ENCODE assay signal across 31 mouse cellular contexts in genomic region chr6:122598014-122598413, GRCm38 (mm10). TPM values are rescaled to one million over a fixed set of nuclear protein-coding genes. Genes with fewer than 3 reads are reported as not detected.
DNase-seq lines count a peak whose midpoint lies in the region; ATAC-seq and TF ChIP-seq lines count a peak whose summit lies in the region.
"Had no signal": no experiment of that assay in that cellular context is flagged by ENCODE, and none has a peak within 500 bp of the region (broad histone marks: within the 10 kb centered on the region; RNA-seq: fewer than 3 reads in every experiment).

No protein-coding gene starts in this region.

- no peak for TF ChIP-seq CTCF in heart, adult 2 months (IDR thresholded peaks at IDR 0.05)

- ATAC-seq in granulocyte monocyte progenitor cell, adult 5-6 weeks (replicated peaks; ENCODE audit: poor library complexity, severe bottlenecking), result peak; percentile 59
- ATAC-seq in monocyte, adult 5-6 weeks (replicated peaks; ENCODE audit: insufficient number of reproducible peaks, low FRiP score, low TSS enrichment, poor library complexity, severe bottlenecking), result peak; percentile 37; the same call in 1 of the 2 replicates

- peak overlapping the region; percentile 38; the same call in 1 of the 2 replicates for H3K27ac ChIP-seq in heart, adult 2 months
- H3K27ac ChIP-seq: embryonic facial prominence, embryonic 15.5 days; heart, embryonic 13.5 days; hindbrain, embryonic 13.5 days; limb, embryonic 15.5 days had no signal

- 66% methylated on average over 4 of the region's 4 CpGs for WGBS in heart, adult 2 months

- no peak for TF ChIP-seq POLR2A in heart, adult 2 months (IDR thresholded peaks at IDR 0.05; ENCODE audit: insufficient read depth, low read depth, low read length)

- no peak for TF ChIP-seq EP300 in heart, adult 2 months (IDR thresholded peaks at IDR 0.05; ENCODE audit: insufficient read depth, low read depth, low read length)

- H3K79me2 ChIP-seq in heart, adult 2 months (replicated peaks; ENCODE audit: control insufficient read depth, insufficient read depth, low read length), result no peaks in the 10 kb centered on the region

- H3K36me3 ChIP-seq in heart, adult 2 months (ENCODE audit: control insufficient read depth, insufficient read depth, low read length), result peaks cover 6% of the 10 kb centered on the region
- H3K36me3 ChIP-seq: embryonic facial prominence, embryonic 15.5 days; heart, embryonic 13.5 days; hindbrain, embryonic 13.5 days; limb, embryonic 15.5 days had no signal

- H3K4me1 ChIP-seq in heart, adult 2 months (ENCODE audit: control insufficient read depth, insufficient read depth, low read length), result peaks cover 3% of the 10 kb centered on the region; the same call in 1 of the 2 replicates
- H3K4me1 ChIP-seq: embryonic facial prominence, embryonic 15.5 days; heart, embryonic 13.5 days; limb, embryonic 15.5 days had no signal

- H3K27me3 ChIP-seq in heart, adult 2 months (ENCODE audit: control insufficient read depth, insufficient read depth, low read length), result no peaks in the 10 kb centered on the region
- H3K27me3 ChIP-seq: embryonic facial prominence, embryonic 15.5 days; heart, embryonic 13.5 days; hindbrain, embryonic 13.5 days; limb, embryonic 15.5 days had no signal

- DNase-seq in heart, adult 2 months, result peak in 1 of 2 experiments; percentile 21
- DNase-seq in heart, postnatal 36 days, result no peak
- peak; percentile 80 for DNase-seq in A20 (ENCODE audit: low read depth, low spot score)
- DNase-seq in right cerebral cortex, postnatal 10 days (ENCODE audit: low spot score in 2 of 2), result no peak
- DNase-seq in cerebellum, postnatal 4 days (ENCODE audit: low spot score in 2 of 2), result no peak
- DNase-seq in kidney, postnatal 10 days, result no peak
- DNase-seq: adrenal gland, postnatal 36 days; cerebellum, adult 18-20 months; heart, postnatal 14 days; left cerebral cortex, postnatal 4 days; lung, embryonic 14.5 days; right cerebral cortex, postnatal 25 days had no signal

- no peak overlapping the region for H3K9ac ChIP-seq in heart, adult 2 months (ENCODE audit: low read depth, low read length)
- H3K9ac ChIP-seq: embryonic facial prominence, embryonic 15.5 days; heart, embryonic 13.5 days; hindbrain, embryonic 13.5 days; limb, embryonic 15.5 days; lung, embryonic 14.5 days had no signal

- H3K4me3 ChIP-seq in heart, adult 2 months, result no peak overlapping the region
- H3K4me3 ChIP-seq: embryonic facial prominence, embryonic 15.5 days; heart, embryonic 13.5 days; hindbrain, embryonic 13.5 days; limb, embryonic 15.5 days had no signal

- intact Hi-C loops in heart, adult 2 months (cut with DNase I), result no loop called here
- intact Hi-C loops in heart, postnatal 36 days (cut with DNase I), result no loop called here

RNA-seq across cellular contexts. Expression of gene Apobec1, which starts 4.2 kb away (rescaled TPM):
- total RNA-seq in heart, adult 2 months (2021), result 1 to 10 TPM; 4.8 to 6.1 TPM
- polyA plus RNA-seq in heart, adult 2 months (2012; rRNA removed), result 9.8 and 17.9 TPM in 2 replicates
- total RNA-seq in heart, postnatal 36 days (2021), result 1 to 10 TPM; 6.3 to 8.0 TPM
- 17.0 and 28.1 TPM in 2 replicates for total RNA-seq in granulocyte monocyte progenitor cell, adult 5-6 weeks (2014; fragmentation: Nextera tagmentation)
- 11.9 and 15.3 TPM in 2 replicates for total RNA-seq in granulocyte monocyte progenitor cell, adult 5-6 weeks (2017)
- 129 to 219 TPM (median 170 TPM) in 3 replicates for total RNA-seq in monocyte, adult 5-6 weeks (2017)

RNA-seq across cellular contexts. Expression of gene Gdf3, which starts 11.9 kb away (rescaled TPM):
- total RNA-seq in heart, adult 2 months (2021), result not detected
- polyA plus RNA-seq in heart, adult 2 months (2012; rRNA removed), result not detected in 2 replicates
- not detected for total RNA-seq in heart, postnatal 36 days (2021)
- 3.5 and 3.8 TPM in 2 replicates for total RNA-seq in granulocyte monocyte progenitor cell, adult 5-6 weeks (2014; fragmentation: Nextera tagmentation)
- 5.1 and 6.1 TPM in 2 replicates for total RNA-seq in granulocyte monocyte progenitor cell, adult 5-6 weeks (2017)
- total RNA-seq in monocyte, adult 5-6 weeks (2017), result 1.7 to 3.5 TPM (median 2.5 TPM) in 3 replicates
- total RNA-seq: adrenal gland, adult 18-20 months; adrenal gland, postnatal 36 days; gastrocnemius, adult 8-10 months; heart, postnatal 14 days; layer of hippocampus, postnatal 10 days; left cerebral cortex, adult 8-10 months; left cerebral cortex, postnatal 4 days had no signal
- polyA plus RNA-seq: CD4-positive, CD25-positive, alpha-beta regulatory T cell, adult 4 months; forebrain, embryonic 14.5 days; frontal cortex, adult 2 months; kidney, embryonic 16.5 days; lung, embryonic 14.5 days; urinary bladder, adult 2 months had no signal

RNA-seq across cellular contexts. Expression of gene Dppa3, which starts 28.2 kb away (rescaled TPM):
- total RNA-seq in heart, adult 2 months (2021), result not detected
- polyA plus RNA-seq in heart, adult 2 months (2012; rRNA removed), result not detected in 2 replicates
- total RNA-seq in heart, postnatal 36 days (2021), result not detected
- total RNA-seq in granulocyte monocyte progenitor cell, adult 5-6 weeks (2014; fragmentation: Nextera tagmentation), result not detected in 2 replicates
- total RNA-seq in granulocyte monocyte progenitor cell, adult 5-6 weeks (2017), result not detected in 2 replicates
- total RNA-seq in monocyte, adult 5-6 weeks (2017), result 8.6 TPM in 1 of 3 replicates, not detected in the others
- total RNA-seq: adrenal gland, adult 18-20 months; adrenal gland, postnatal 36 days; common myeloid progenitor, adult 5-6 weeks; gastrocnemius, adult 8-10 months; heart, postnatal 14 days; layer of hippocampus, postnatal 10 days; left cerebral cortex, adult 8-10 months; left cerebral cortex, postnatal 4 days had no signal
- polyA plus RNA-seq: CD4-positive, CD25-positive, alpha-beta regulatory T cell, adult 4 months; embryonic facial prominence, embryonic 15.5 days; forebrain, embryonic 14.5 days; frontal cortex, adult 2 months; gonadal fat pad, adult 2 months; heart, embryonic 13.5 days; hindbrain, embryonic 13.5 days; kidney, embryonic 16.5 days; large intestine, adult 2 months; limb, embryonic 15.5 days; lung, embryonic 14.5 days; midbrain, embryonic 11.5 days had no signal

RNA-seq across cellular contexts. Expression of gene Aicda, which starts 44.4 kb away (rescaled TPM):
- not detected for total RNA-seq in heart, adult 2 months (2021)
- not detected in 2 replicates for polyA plus RNA-seq in heart, adult 2 months (2012; rRNA removed)
- not detected for total RNA-seq in heart, postnatal 36 days (2021)
- total RNA-seq in granulocyte monocyte progenitor cell, adult 5-6 weeks (2014; fragmentation: Nextera tagmentation), result not detected in 2 replicates
- total RNA-seq in granulocyte monocyte progenitor cell, adult 5-6 weeks (2017), result not detected in 2 replicates
- total RNA-seq in monocyte, adult 5-6 weeks (2017), result 1.6 TPM in 1 of 3 replicates, not detected in the others
- total RNA-seq: adrenal gland, adult 18-20 months; adrenal gland, postnatal 36 days; common myeloid progenitor, adult 5-6 weeks; gastrocnemius, adult 8-10 months; heart, postnatal 14 days; layer of hippocampus, postnatal 10 days; left cerebral cortex, adult 8-10 months had no signal
- polyA plus RNA-seq: embryonic facial prominence, embryonic 15.5 days; frontal cortex, adult 2 months; gonadal fat pad, adult 2 months; heart, embryonic 13.5 days; kidney, embryonic 16.5 days; lung, embryonic 14.5 days; midbrain, embryonic 11.5 days; urinary bladder, adult 2 months had no signal
